Mouse (Mus musculus): ENCODE measurements at regions not wholly inside any gene's neighbourhood (a gene's known extent, or its start where the extent isn't known, plus 50 kb on each side); places are given as distances from the start of the nearest gene placed in this dataset.

DNA sequence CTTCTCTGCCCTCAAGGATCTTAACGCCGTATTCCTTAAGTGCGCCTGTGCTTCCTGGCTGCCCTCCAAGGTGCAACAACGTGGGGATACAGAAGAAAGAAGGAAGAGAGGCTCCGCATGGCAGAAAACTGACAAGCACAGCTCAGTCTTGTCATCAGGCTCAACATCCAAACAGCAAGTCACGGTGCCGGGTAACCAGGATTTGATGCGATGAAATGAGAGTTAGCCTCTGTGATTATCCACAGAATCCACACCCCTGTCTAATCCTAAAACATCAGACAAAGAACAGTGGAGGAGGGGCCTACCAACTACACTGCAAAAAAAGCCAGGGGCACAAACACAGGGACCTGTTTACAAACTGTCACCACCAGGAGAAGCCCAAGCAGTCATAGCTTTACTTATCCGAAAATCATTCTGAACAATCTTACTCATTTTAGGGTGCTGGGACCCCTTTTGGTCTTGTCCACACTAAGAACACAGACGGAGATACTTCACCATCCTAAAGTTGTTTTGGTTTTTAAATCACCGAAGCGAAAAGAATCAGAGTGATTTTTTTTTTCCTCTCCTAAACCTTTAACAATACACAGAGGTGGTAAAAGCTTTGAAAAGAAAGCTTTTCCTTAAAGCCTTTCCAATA is 394.8 kb upstream of the Gm6657 start:
- H3K4me3 ChIP-seq, result no peak overlapping the region
- H3K9me3 ChIP-seq, result 0 out of 2 replicates have a peak, but pooled peaks cover 4% of the 10 kb centered on the region
- peaks cover 17% of the 10 kb centered on the region for H3K4me1 ChIP-seq
- no peaks in the 10 kb centered on the region for H3K36me3 ChIP-seq (replicated peaks)
- DNase-seq (ENCODE audit: extremely low spot score, low spot score), result no peak
- no peaks in the 10 kb centered on the region for H3K27me3 ChIP-seq (ENCODE audit: poor library complexity, severe bottlenecking)
- peak overlapping the region; percentile 70 for H3K27ac ChIP-seq
- WGBS, result 67% methylated on average over 12 of the region's 12 CpGs

DNA sequence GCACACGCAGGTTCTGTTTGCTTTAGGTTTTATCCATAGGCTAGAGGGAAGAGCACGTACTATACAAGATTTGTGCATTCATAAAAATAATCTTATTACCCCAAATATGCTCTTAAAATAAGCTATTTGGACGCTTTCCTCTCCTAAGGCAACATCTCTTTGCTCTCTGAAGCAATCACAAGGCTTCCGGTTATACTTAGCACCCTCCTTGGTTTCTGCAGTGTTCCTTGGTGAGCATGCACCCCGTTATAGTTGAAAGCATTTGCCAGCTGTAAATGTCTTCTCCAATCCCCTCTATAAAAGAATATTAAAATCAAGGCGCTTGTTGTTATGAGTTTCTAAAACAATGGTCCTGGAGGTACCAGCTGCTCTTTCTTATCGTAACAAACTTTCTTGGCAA is 386.4 kb upstream of the Gm6657 start:
- no peak overlapping the region for H3K27ac ChIP-seq
- 89% methylated on average over 7 of the region's 7 CpGs for WGBS

DNA sequence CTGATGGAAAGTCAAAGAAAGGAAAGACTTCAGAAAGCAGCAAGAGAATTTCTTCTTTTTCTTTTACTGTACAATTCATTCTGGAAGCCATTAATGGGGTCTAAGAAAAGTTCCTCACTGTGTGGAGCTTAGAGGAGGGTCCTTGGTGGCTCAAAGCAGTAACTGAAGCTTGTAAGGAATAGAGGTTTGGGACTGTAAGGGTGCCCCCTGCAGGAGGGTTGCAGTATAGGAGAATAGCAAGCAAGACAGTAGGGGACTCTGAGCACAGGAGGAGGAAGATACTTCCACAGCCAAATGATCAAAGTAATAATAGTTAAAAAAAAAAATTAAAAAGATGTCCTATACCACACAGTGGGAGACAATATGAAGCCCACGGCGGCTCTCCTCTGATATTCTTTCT is 382.8 kb upstream of the Gm6657 start:
- Histone ChIP-seq H3K27ac (no peak overlapping the region), H3K4me3 (no peak overlapping the region), H3K9me3 (no peaks in the 10 kb centered on the region), H3K27me3 (ENCODE audit: poor library complexity, severe bottlenecking) (no peaks in the 10 kb centered on the region), H3K36me3 (replicated peaks) (no peaks in the 10 kb centered on the region), H3K4me1 (no peaks in the 10 kb centered on the region)
- DNase-seq (ENCODE audit: extremely low spot score, low spot score), result peak; percentile 29
- 51% methylated on average over 2 of the region's 2 CpGs for WGBS

More for the DNA sequence above, 386.4 kb upstream of the Gm6657 start:
- Histone ChIP-seq H3K4me1 (no peaks in the 10 kb centered on the region), H3K27me3 (ENCODE audit: poor library complexity, severe bottlenecking) (no peaks in the 10 kb centered on the region), H3K9me3 (no peaks in the 10 kb centered on the region), H3K4me3 (no peak overlapping the region), H3K36me3 (replicated peaks) (no peaks in the 10 kb centered on the region)
- no peak for DNase-seq (ENCODE audit: extremely low spot score, low spot score)

DNA sequence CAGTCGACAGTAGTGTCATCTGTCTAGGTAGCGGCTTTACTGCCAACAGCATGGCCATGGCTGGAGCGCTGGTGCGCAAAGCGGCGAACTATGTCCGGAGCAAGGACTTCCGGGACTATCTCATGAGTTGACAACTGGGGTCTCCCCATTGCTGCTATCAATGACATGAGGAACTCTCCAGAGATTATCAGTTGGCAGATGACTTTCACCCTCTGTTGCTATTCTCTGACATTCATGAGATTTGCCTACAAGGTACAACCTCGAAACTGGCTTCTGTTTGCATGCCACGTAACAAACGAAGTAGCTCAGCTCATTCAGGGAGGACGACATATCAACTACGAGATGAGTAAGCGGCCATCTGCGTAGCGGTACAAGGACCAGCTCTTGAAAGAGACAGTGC is 374.6 kb upstream of the Gm6657 start:
- Histone ChIP-seq H3K9me3 (no peaks in the 10 kb centered on the region), H3K4me1 (no peaks in the 10 kb centered on the region), H3K27ac (no peak overlapping the region), H3K27me3 (ENCODE audit: poor library complexity, severe bottlenecking) (no peaks in the 10 kb centered on the region), H3K4me3 (no peak overlapping the region), H3K36me3 (replicated peaks) (no peaks in the 10 kb centered on the region)
- no peak for DNase-seq (ENCODE audit: extremely low spot score, low spot score)
- WGBS, result 95% methylated on average over 16 of the region's 16 CpGs

DNA sequence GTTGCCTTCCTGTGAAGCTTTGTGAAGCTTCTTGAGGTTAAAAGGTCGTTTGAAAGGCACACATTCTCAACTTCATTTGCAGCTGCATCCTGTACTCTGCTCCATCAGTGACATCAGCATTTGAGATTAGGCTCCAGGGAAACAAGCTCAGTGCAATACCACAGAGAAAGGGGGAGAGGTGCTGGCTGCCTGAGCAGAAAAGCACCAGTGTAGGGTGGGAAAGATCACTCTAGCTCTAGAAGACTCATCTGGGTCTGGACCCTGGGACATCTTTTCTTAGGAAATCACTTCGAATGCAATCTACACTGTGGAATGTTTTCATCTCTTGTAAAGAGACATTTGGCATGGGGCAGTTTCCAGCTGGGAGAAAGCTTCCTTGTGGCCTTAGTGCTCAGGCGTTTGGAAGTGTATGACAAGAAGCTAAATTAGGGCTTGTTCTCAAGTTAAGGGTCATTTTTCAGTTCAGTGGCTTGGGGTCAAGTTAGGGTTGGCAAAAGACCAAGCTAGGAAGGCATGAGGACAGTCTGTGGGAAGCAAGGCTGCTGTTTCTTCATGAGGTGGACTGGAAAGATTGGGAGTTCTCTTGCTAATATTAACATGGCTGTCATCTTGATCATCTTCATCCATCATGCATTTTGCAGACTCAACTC is 370.5 kb upstream of the Gm6657 start:
- 64% methylated on average over 3 of the region's 3 CpGs for WGBS
- no peak for DNase-seq (ENCODE audit: extremely low spot score, low spot score)
- Histone ChIP-seq H3K27ac (no peak overlapping the region), H3K4me3 (no peak overlapping the region), H3K4me1 (peaks cover 3% of the 10 kb centered on the region; the same call in 1 of the 2 replicates), H3K27me3 (ENCODE audit: poor library complexity, severe bottlenecking) (no peaks in the 10 kb centered on the region), H3K9me3 (no peaks in the 10 kb centered on the region; the same call in 1 of the 2 replicates), H3K36me3 (replicated peaks) (no peaks in the 10 kb centered on the region)

DNA sequence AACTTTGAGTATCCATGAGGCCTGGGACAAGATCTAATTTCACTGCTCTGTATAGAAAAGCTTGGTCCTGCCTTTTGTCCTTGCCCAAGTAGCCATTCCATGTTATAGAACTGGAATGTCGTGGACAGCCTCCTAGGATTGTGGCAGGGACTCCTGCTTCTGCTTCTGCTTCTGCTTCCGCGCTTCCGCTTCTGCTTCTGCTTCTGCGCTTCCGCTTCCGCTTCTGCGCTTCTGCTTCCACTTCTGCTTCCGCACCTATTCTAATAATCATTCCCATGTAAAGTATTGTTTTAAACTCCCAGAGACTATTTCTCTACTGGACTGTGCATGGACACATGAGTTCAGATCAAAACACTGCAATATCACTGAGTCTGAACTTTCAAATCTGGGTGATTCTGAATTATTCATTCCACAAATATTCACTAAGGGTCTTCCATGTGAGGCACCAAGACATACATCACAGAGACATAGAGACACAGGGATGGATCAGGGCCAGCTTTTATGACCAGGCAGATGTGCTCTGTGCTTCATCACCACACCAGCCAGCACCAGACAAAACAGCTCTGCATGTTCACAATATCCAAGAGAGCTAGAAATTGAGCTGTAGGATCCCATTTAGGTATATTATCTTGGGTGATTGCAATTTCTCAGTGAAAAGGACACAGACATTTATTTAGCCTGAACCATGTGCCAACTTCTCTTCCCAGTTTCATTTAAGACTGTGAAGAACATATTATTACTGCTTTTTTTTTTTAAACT is 360.5 kb upstream of the Gm6657 start:
- 95% methylated on average over 9 of the region's 9 CpGs for WGBS
- Histone ChIP-seq H3K4me1 (no peaks in the 10 kb centered on the region), H3K4me3 (no peak overlapping the region), H3K27ac (no peak overlapping the region), H3K36me3 (replicated peaks) (no peaks in the 10 kb centered on the region), H3K27me3 (ENCODE audit: poor library complexity, severe bottlenecking) (no peaks in the 10 kb centered on the region), H3K9me3 (no peaks in the 10 kb centered on the region)
- DNase-seq (ENCODE audit: extremely low spot score, low spot score), result no peak

DNA sequence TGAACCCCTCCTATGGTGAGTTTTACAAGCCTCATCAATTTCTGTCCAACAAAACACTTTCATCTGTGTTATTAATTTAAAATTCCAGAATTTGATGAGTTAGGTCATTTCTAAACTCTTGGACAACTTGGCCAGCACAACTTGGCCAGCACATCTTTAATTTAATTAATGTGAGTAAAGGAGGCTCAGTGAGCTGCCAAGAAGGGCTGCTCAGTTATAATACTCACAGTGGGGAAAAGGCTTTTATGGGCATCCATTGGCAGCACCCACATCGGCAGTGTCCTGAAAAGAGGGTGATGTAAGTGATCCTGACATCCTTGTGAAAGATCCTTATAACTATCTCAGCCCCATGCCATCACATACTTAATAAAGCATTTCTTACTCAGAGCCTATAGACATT is 359.2 kb upstream of the Gm6657 start:
- no peaks in the 10 kb centered on the region for H3K36me3 ChIP-seq (replicated peaks)
- no peaks in the 10 kb centered on the region for H3K4me1 ChIP-seq
- no peaks in the 10 kb centered on the region for H3K27me3 ChIP-seq (ENCODE audit: poor library complexity, severe bottlenecking)
- H3K9me3 ChIP-seq, result no peaks in the 10 kb centered on the region
- no peak overlapping the region for H3K4me3 ChIP-seq
- no peak for DNase-seq (ENCODE audit: extremely low spot score, low spot score)
- WGBS, result 100% methylated on average over 1 of the region's 1 CpGs
- no peak overlapping the region for H3K27ac ChIP-seq

DNA sequence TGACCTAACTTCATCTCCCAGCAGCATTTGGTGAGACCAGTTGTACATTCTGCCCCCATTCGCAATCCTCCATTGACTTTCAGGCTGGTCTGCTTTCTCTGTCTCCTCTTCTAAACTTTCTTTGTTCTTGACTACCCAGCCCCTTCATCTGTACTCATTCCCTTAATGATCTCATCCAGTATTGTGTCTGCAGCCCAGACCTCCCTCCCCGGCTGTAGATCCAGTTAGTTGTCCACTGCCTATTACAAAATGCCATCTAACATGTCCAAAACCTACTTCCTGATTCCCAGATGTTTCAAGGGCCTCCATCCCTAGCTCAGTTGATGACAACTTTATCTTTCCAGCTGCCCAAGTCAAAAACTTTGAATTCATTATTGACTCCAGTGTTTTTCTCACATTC is 357.8 kb upstream of the Gm6657 start:
- Histone ChIP-seq H3K9me3 (no peaks in the 10 kb centered on the region), H3K27ac (no peak overlapping the region), H3K36me3 (replicated peaks) (no peaks in the 10 kb centered on the region), H3K27me3 (ENCODE audit: poor library complexity, severe bottlenecking) (no peaks in the 10 kb centered on the region), H3K4me1 (no peaks in the 10 kb centered on the region; the same call in 1 of the 2 replicates), H3K4me3 (no peak overlapping the region)
- 83% methylated on average over 2 of the region's 2 CpGs for WGBS
- no peak for DNase-seq (ENCODE audit: extremely low spot score, low spot score)

DNA sequence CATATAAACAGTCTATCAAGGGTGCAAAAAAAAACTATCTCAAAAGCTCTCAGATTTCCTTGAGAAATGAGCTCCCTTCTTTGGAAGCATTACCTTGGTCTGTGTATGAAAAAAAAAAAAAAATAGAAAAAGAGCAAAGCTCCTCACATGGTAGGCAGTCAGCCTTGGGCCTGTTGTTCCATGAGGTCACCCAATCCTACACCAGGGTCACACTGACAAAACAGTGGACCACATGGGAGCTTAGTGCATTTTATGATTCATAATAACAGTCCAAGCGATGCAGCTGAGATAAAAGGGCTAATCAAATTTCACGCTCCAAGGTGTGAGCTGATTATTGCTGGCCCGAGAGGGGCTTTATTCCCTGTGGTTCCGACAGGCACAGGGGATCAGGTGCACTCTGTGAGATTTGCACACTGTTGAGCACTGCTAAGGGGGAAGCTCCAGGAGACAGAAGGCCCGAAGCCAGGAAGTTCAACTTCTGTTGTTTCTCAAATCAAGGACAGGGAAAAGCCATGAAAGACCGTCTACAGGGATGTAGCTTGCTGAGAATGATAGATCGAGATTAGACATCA is 352.1 kb upstream of the Gm6657 start:
- H3K4me1 ChIP-seq, result peaks cover 5% of the 10 kb centered on the region
- no peak overlapping the region for H3K4me3 ChIP-seq
- no peak overlapping the region for H3K27ac ChIP-seq
- H3K27me3 ChIP-seq (ENCODE audit: poor library complexity, severe bottlenecking), result no peaks in the 10 kb centered on the region
- DNase-seq (ENCODE audit: extremely low spot score, low spot score), result peak; percentile 24
- 52% methylated on average over 7 of the region's 7 CpGs for WGBS
- H3K36me3 ChIP-seq (replicated peaks), result no peaks in the 10 kb centered on the region
- H3K9me3 ChIP-seq, result no peaks in the 10 kb centered on the region

DNA sequence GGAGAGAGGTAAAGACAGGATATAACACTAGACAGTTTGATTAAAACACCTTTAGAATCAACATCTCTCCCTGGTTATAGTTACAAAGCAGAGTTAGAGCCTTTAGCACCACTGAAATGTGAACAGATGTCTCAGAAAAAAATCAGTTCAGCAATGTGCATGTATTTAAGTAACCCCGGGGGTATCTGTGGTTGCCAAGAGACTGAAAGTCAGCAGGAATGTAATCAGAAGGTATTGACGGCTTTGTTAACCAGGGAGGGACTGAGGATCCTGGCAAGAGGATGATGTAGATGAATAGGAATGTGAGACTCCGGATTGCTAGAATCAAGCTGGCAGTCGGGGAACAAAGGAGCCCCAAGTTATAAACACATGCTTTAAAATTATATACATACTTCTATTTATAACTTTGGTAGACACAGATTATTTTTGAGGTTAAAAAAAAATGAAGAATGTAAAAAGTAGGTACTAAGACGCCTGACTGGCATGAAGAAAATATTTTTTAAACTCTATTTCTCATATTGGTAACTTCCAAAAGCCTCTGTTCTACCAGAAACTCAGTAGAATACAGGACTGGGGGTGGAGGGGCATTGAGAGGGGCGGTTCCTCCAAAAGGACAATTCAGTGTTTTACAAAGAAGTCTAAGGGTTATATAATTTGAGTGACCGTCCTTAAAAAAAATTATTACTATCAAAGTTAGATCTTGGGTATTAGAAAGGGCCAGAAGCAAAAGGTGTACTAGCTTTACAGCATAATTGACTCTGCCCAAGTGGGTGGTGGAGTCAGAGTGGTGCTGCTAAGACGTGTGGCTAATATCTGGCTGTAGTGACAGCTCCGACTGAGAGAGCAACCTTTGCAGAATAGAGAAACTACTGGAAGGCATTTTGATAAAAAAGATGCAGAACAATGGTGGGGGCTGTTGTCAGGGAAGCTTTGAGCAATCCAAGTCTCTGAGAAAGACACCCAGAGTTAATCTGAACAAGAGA is 341.2 kb upstream of the Gm6657 start:
- H3K9me3 ChIP-seq, result no peaks in the 10 kb centered on the region
- H3K36me3 ChIP-seq (replicated peaks), result no peaks in the 10 kb centered on the region
- peak; percentile 40 for DNase-seq (ENCODE audit: extremely low spot score, low spot score)
- 32% methylated on average over 9 of the region's 9 CpGs for WGBS
- H3K27ac ChIP-seq, result peak overlapping the region; percentile 80
- H3K4me1 ChIP-seq, result peaks cover 48% of the 10 kb centered on the region
- H3K27me3 ChIP-seq (ENCODE audit: poor library complexity, severe bottlenecking), result no peaks in the 10 kb centered on the region
- no peak overlapping the region for H3K4me3 ChIP-seq

DNA sequence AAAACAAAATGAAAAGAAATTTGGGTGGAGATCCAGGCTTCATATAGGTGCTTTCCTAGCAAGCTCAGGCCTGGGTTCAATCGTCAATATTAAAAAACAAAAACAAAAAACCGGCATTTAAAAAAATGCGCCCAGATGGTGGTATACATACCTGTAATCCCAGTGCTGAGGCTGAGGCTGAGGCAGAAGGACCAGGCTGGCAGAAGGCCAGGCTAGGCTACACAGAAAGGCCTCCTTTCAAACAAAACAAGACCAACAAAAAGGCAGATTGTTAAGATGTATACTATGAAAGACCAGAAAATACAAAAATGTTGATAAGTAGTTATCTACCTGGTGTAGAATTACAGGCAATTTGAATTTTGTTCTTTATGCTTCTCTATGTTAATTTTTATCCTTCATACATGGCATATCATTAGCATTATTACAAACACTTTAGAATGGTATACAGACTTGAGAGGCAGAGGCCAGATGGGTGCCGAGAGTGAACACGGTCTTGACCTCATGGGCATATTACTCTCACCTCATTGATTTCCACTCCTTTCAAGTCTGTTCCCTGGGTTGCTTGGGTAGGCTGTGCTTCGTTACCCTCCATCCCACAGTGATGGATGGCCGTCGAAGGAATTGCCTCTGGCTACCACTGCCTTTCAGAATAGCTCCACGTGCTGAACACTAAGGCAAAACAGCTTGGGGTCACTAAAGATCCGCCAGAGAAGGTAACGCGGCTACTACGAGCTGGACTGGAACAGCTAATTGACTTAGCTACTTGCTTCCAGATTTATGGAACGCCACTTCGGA is 339.6 kb upstream of the Gm6657 start:
- Histone ChIP-seq H3K27ac (peak overlapping the region; percentile 80), H3K4me1 (peaks cover 48% of the 10 kb centered on the region), H3K27me3 (ENCODE audit: poor library complexity, severe bottlenecking) (no peaks in the 10 kb centered on the region), H3K36me3 (replicated peaks) (no peaks in the 10 kb centered on the region), H3K9me3 (no peaks in the 10 kb centered on the region), H3K4me3 (no peak overlapping the region)
- 44% methylated on average over 15 of the region's 15 CpGs for WGBS
- DNase-seq (ENCODE audit: extremely low spot score, low spot score), result peak; percentile 31
